Mouse (Mus musculus) cortical plate, adult 2 months (tissue): ENCODE results near the gene Krtap3-2. TPM values are rescaled to one million over a fixed set of nuclear protein-coding genes. Genes with fewer than 3 reads are reported as not detected.
A peak's percentile ranks its signal among the peaks of the same experiment; 100 is the strongest.
"Not testable (repeated sequence)": the region's sequence is repeated elsewhere in the genome, so short reads cannot be mapped to it uniquely, and the experiment has no call there.

Experiments used
- H3K27ac ChIP-seq: fragments of 200-500 bp; 2 replicates; pipeline ENCODE4 v1.5.1; 2012; ENCODE audit warnings: low read length, control low read depth, inconsistent platforms; ENCODE audit not compliant: insufficient read depth
- H3K4me1 ChIP-seq: fragments of 200-500 bp; 2 replicates; pipeline ENCODE4 v1.6.1; 2011; ENCODE audit warnings: low read length; ENCODE audit not compliant: control insufficient read depth, insufficient read depth
- H3K4me3 ChIP-seq: fragments of 200-500 bp; 2 replicates; pipeline ENCODE4 v1.5.1; 2011; ENCODE audit warnings: mild to moderate bottlenecking, low read length, control low read depth; ENCODE audit not compliant: insufficient read depth
- CTCF ChIP-seq: fragments of 200-500 bp; IDR thresholded peaks from 2 replicates; pipeline ENCODE4 v1.5.1; 2011; ENCODE audit warnings: mild to moderate bottlenecking, control low read depth, low read length; ENCODE audit not compliant: insufficient read depth; ENCODE audit errors: extremely low read depth
- POLR2A ChIP-seq: fragments of 200-500 bp; IDR thresholded peaks from 2 replicates; pipeline ENCODE4 v1.6.1; 2011; ENCODE audit warnings: mild to moderate bottlenecking, low read length, control low read depth; ENCODE audit not compliant: insufficient read depth; ENCODE audit errors: extremely low read depth
- polyA plus RNA-seq: library from polyadenylated mRNA; depleted of rRNA; stranded (reverse); fragments of >200 nt; gene quantifications from 2 replicates; pipeline ENCODE4 v1.2.3, GENCODE M21; 2012; rRNA removed

Krtap3-2 gene
- polyA plus RNA-seq: not detected in 2 replicates

DNA sequence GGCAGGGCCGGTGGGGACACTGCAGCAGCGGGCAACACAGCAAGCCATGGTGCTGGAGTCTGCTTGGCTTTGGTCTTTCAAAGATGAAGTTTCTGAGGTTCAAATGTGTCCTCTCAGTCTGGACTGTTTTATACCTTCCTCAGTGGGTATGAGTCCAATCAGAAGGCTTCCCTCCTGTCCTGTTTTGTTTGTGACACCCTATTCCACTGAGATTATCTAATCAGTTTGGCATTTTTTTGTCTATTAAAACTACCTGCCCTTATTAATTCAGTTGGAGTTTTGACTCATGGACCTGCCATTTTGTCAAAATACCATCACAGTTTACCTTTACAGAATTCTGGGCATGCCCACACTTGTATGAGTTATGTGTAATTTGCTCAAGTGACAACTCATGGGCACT lies at the start of gene Krtap3-2:
Gene Krtap3-2 (minus strand): TSS at position 101 of the 400 bp plus-strand sequence.
- Histone ChIP-seq H3K4me1 (no peaks in the 10 kb centered on the region; the same call in 1 of the 2 replicates), H3K4me3 (no peak within 1 kb of the TSS), H3K27ac (no peak within 1 kb of the TSS)
- no peak for TF ChIP-seq CTCF
- TF ChIP-seq POLR2A: no peak

DNA sequence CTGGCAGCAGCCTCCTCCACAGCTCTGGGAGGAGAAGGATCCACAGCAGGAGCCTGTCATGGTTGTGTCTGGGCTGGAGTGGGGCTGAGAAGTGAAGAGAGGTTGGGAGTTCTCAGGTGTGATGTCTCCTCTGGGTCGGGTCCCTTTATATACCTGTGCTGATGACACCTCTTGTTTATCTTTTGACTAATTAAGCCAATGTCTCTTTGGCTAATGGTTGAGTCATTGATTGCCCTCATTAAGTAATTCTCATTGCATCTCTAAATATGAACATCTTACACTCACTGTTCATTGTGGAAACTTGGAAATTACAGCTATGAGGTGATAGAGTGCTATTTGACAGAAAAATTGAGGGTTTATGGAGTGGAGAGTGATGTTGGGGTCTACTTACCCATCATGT lies 46.6 kb upstream of the Krtap3-2 start, which contains the start of gene Gm11938:
Gene Gm11938 (minus strand): TSS at position 101 of the 400 bp plus-strand sequence.
- H3K4me1 ChIP-seq, H3K4me3 ChIP-seq, H3K27ac ChIP-seq: not testable (repeated sequence)

DNA sequence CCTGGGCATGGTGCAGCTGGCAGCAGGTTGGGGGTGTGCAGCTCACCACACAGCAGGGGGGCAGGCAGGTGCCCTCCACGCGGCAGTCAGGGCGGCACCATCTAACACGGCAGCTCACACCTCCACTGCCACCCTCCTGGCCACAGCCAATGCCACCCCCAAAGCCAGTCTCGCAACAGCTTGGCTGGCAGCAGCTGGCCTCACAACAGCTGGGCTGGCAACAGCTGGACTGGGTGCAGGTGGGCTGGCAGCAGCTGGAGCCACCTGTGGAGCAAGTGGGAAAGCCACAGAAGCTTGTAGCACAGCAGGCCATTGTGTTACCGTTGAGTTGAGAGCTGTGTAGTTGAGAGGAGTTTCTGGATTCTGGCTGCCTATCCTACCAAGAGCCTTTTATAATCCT lies 41.1 kb upstream of the Krtap3-2 start, which contains the start of gene Krtap9-3:
Gene Krtap9-3 (minus strand): TSS at position 364 of the 400 bp plus-strand sequence.
- not testable (repeated sequence) for H3K4me1 ChIP-seq, H3K27ac ChIP-seq, H3K4me3 ChIP-seq

DNA sequence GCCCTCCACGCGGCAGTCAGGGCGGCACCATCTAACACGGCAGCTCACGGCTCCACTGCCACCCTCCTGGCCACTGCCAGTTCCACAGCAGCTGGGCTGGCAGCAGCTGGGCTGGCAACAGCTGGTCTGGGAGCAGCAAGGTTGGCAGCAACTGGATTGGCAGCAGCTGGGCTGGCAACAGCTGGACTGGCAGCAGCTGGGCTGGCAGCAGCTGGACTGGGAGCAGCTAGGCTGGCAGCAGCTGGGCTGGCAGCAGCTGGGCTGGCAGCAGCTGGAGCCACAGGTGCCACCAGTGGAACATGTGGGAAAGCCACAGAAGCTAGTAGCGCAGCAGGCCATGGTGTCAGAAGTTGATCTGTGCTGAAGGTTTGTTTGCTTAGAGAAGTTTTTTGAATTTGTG lies 34.3 kb upstream of the Krtap3-2 start, which contains the start of gene Krtap1-3:
Gene Krtap1-3 (minus strand): TSS at position 359 of the 400 bp plus-strand sequence.
- no peaks in the 10 kb centered on the region for H3K4me1 ChIP-seq
- TF ChIP-seq POLR2A (no peak), CTCF (no peak)
- H3K27ac ChIP-seq: no peak within 1 kb of the TSS
- H3K4me3 ChIP-seq: no peak within 1 kb of the TSS

DNA sequence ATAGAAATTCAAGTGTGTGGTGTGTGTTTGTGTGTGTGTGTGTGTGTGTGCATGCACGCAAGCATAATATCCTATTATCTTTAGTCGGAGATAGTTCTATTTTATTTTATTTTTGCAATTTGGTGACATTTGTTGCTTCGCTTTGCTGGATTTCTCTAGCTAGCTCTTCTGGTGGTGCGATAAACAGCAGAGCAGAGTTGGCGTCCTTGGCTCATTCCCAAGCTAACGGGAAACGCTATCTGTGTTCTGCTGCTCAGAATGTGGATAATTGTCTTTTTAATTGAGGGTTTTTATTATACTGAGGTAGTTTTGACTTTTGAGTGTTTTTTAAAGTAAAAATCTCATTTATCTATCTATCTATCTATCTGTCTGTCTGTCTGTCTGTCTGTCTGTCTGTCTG lies 28.4 kb upstream of the Krtap3-2 start:
- H3K27ac ChIP-seq: no peak overlapping the region
- TF ChIP-seq CTCF (no peak), POLR2A (no peak)
- H3K4me3 ChIP-seq: no peak overlapping the region
- no peaks in the 10 kb centered on the region for H3K4me1 ChIP-seq

DNA sequence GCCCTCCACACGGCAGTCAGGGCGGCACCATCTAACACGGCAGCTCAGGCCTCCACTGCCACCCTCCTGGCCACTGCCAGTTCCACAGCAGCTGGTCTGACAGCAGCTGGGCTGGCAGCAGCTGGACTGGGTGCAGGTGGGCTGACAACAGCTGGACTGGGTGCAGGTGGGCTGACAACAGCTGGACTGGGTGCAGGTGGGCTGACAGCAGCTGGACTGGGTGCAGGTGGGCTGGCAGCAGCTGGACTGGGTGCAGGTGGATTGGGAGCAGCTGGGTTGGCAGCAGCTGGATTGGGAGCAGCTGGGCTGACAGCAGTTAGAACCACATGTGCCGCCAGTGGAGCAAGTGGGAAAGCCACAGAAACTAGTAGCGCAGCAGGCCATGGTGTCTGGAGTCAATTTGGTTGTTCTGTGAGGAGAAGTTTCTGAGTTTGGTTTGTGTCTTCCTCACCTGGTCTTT lies 26.6 kb upstream of the Krtap3-2 start, which contains the start of gene Krtap1-4:
Gene Krtap1-4 (minus strand): TSS at position 410 of the 460 bp plus-strand sequence.
- TF ChIP-seq POLR2A: no peak
- no peak for TF ChIP-seq CTCF
- Histone ChIP-seq H3K4me1 (no peaks in the 10 kb centered on the region), H3K4me3 (no peak within 1 kb of the TSS), H3K27ac (no peak within 1 kb of the TSS)

DNA sequence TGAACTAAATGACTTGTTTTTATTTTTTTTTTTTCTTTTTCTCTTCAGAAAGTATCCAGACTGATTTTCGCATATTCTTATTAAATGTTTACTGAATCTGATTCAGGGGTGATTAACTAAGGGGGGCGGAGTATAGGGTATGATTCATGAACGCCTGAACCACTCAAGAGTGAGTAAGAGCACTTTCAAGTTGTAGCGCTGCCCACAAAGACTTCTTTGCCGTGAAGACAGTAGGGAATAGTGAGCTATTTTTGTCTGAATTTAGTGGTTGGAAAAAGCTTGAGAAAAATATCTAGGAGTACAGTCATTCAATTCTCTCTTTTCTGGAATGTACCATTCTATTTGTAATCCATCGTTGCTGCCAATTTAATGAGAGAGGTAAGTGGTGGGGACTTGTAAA lies 24.9 kb upstream of the Krtap3-2 start:
- Histone ChIP-seq H3K4me1 (no peaks in the 10 kb centered on the region), H3K4me3 (no peak overlapping the region), H3K27ac (no peak overlapping the region)
- no peak for TF ChIP-seq CTCF
- no peak for TF ChIP-seq POLR2A

DNA sequence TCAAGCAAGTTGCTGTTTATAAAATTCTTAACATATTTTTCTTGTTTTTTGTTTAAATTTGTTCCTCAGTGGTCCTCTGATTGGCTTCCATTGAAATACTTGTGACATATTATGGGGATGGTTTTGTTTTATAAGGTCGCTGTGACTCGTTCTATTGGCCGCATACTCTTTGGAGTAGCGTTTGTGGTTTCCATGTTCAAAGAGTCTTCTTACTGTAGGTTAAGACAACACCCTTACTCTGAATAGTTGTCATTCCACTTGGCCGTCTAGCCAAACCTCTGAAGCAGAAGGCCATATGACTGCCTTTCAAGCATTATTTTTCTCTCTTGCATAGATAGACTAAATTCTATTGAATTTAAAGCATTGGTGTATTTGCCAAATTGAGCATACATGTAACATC lies 24.4 kb upstream of the Krtap3-2 start:
- Histone ChIP-seq H3K27ac (no peak overlapping the region), H3K4me3 (no peak overlapping the region), H3K4me1 (no peaks in the 10 kb centered on the region)
- TF ChIP-seq CTCF (no peak), POLR2A (no peak)

DNA sequence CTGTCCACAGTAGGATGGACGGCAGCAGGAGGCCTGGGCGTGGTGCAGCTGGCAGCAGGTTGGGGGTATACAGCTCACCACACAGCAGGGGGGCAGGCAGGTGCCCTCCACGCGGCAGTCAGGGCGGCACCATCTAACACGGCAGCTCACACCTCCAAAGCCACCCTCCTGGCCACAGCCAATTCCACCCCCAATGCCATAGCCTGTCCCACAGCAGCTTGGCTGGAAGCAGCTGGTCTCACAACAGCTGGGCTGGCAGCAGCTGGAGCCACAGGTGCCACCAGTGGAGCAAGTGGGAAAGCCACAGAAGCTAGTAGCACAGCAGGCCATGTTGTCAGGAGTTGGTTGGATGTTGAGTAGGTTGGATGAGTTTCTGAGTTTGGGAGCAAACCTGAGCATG lies 24.0 kb upstream of the Krtap3-2 start, which contains the start of gene Krtap1-5:
Gene Krtap1-5 (minus strand): TSS at position 381 of the 400 bp plus-strand sequence.
- Histone ChIP-seq H3K27ac (no peak within 1 kb of the TSS), H3K4me3 (no peak within 1 kb of the TSS)
- TF ChIP-seq POLR2A (no peak), CTCF (no peak)

DNA sequence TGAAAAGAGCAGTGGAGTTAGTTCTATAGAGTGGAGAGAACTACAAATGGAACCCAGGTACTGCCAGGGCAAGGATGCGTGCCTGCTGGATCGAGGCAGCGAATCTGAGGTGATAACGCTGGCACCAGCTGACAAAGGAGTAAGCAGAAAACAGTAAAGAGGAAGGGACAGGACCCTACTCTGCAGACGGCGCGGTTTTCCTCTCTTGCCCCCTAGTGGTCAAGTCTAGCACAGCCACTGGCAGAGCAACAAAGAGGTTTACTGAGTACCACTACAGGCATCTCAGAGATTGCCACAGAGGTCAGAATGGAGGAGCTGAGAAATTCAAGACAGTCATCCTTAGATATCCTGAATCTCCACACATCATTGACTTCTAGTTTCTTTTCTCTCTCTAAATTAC lies 17.5 kb upstream of the Krtap3-2 start:
- peak; percentile 62 for TF ChIP-seq CTCF
- no peak for TF ChIP-seq POLR2A
- H3K4me3 ChIP-seq: no peak overlapping the region
- no peaks in the 10 kb centered on the region for H3K4me1 ChIP-seq
- H3K27ac ChIP-seq: no peak overlapping the region

More for the DNA sequence above, 24.0 kb upstream of the Krtap3-2 start, which contains the start of gene Krtap1-5:
- H3K4me1 ChIP-seq: no peaks in the 10 kb centered on the region
